Mouse (Mus musculus) telencephalon, adult 2 months (tissue): ENCODE data around the gene Snx20.
"Not testable (repeated sequence)": the region's sequence is repeated elsewhere in the genome, so short reads cannot be mapped to it uniquely, and the experiment has no call there.

Source experiments
- DNase-seq: peaks from one replicate; pipeline ENCODE4 v3.0.0-alpha.2; 2011; ENCODE audit warnings: low read depth, low spot score

Snx20 gene

DNA sequence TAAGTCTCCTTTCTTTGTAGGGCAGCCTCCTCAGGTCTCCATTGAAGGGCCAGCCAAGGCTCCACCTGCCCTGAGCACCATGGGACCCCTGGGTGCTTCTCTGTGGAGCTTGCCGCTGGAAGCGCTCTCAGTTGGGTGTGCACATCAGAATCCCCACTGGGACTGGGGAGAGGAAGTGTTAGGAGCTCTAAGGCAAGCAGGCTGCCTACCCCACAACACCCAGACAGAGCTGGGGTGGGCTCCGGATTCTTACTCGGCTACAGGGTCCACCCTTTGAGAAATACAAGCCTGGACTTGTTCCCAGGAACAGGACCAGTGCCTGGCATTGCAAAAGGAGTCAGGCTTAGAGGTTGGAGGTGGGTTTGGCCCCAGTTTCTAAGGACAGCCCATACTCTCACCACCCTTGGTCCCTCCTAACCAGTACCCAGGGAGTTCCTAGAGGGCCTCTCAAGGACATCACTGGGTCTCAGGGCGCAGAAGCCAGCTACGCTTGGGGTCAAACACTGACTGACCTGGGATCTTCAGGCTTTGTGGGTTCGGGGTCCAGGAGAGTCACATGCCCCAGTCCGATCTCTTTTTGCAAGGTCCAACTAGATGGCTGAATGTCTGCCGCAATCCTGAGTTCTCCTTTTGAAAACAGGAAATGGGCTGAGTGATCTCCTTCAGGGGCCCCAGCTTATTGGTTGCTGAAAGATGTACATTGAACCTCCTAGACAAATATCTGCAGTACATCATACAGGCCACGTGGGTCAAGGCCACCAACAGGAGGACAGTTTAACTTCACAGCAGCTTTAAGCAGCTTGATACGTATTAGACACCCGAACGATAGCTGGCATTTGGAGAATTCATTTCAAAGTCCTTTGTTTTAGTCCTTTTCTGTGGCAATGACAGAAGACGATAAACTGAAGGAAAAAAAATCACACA lies at the start of gene Snx20:
TSS of gene Snx20 (minus strand) at position 655 of the 924 bp plus-strand sequence.
- DNase-seq, result no peak

DNA sequence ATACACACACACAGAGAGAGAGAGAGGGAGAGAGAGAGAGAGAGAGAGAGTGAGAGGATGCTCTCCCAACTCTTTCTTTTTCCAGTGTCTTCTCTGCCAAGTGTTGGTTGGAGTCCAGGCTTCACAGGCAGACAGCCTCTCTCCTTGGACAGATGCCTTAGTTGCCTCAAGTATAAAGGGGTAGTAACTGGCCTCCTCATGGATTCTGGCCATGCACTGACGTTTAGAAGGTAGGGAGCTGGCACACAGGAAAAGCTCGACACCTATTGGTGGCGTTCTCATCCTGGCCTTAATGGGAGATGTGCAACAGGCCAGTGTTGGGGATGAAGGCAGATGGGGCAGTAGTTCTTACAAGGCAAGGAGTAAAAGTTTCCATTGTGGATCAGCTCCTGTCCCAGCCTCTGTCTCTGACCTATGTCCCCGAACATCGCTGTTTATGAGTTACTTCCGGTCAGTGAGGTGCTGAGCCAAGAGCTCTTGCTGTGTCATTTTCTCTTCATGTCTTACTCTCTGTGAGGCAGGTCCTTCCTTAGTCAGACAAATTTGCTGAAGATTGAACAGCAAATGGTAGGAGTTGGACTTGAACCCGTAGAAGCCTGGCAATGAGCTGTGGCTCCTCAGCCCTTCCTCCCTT lies 47.8 kb upstream of the Snx20 start:
- DNase-seq, result no peak

DNA sequence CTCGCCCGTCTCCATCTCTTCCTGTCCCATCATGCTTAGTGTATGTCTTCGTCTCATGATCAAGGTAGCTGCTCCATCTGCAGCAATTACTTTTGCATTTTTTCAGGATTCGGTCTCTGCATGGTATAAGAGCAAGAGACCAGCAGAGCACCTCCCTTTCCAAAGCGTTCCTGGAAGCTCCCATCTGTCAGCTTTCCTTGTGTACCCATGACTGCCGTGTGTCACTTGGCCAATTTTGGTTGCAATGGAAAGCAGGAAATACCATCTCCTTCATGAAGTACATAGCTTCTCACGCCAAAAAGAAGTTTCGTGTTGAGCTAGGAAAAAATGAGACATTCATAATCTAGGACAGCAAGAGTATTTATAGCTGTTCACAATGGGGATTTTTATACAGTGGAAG lies 45.1 kb upstream of the Snx20 start:
- peak; percentile 40 for DNase-seq

DNA sequence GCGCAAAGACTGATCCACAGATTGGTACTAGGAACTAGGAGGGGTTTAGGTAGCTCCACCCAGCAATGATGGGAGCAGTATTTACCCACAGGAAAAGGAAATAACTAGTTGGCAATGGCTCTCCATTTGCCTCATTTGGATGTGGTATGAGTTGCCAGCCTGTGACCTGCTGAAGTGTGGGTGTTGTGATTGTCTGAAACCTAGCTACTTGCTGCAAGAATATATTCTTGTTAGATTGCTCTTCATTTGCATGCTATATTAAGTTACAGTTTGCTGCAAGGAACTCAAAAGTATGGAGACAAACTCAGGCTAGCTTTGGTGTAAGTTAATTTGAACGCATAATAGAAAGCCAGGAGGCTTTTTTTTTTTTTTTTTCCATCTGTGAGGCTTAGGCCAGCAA lies 44.6 kb upstream of the Snx20 start:
- peak; percentile 50 for DNase-seq

DNA sequence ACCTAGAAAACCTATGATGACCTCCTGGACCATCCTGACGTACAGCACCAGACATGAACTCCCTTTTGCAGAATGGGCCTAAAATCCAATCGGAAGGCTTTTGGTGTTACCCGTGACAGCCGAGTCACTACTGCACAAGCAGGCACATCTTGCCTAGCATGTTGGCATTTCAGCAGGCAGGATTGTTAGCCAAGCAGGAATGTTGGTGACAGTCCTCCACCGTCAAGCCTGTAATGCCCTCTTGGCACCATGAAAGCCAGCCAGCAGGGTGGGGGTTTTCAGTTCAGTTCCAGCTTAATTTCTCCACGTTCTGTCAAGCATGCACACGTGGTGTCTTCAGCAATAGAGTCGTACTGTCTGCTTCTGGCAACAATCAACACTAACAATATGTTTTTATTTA lies 41.1 kb upstream of the Snx20 start:
- no peak for DNase-seq

DNA sequence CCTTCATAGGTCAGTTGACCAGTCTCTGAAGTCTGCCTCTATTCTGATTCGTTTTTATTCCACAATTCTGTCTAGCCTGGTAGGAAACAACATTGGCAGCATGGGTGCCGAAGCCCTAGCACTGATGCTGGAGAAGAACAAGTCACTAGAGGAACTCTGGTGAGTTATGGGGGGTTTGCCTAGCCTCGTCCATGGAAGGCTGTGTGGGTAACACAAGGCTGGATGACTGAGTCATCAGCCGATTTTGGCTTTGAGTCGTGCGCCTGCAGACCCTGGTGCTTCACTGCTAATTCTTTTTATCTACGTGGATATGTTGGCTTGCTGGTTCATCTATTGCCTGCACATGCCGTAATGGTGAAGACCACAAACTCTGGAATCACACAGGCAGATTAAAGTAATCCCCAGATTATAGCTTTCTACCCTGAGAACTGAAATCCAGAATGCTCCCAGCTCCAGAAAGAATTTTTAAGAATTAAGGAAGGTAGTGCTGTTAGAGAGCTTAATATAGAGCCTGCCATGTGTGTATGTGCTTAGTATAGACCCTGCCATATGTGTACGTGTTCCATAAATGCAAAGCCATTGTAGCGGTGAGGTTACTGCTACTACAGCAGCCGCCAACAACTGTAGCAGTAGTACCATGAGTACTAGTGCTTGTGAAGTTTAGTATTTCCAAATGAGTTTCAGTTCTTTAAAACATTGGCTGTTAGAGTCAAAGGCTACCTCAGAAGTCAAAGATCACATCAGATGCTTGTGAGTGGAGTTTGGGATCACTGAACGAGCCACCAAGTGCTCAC lies 39.6 kb upstream of the Snx20 start:
- no peak for DNase-seq

DNA sequence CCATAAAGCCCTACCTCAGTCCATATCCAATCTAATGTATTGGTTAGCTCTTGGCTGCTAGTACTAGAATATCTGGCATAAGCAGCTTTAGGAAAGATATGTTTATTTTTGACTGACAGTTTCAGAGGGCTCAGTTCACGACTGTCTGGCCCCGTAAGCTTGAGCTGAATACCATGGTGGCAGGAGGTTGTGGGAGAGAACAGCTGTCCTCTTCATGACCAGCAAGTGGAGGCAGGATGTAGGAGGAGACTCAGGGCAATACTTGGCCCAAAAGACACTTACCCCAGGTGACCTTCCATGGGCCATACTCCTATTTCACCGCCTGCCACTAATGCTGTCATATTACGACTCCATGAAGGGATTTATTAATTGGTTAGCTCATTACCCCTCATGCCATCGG lies 37.9 kb upstream of the Snx20 start:
- DNase-seq, result no peak

DNA sequence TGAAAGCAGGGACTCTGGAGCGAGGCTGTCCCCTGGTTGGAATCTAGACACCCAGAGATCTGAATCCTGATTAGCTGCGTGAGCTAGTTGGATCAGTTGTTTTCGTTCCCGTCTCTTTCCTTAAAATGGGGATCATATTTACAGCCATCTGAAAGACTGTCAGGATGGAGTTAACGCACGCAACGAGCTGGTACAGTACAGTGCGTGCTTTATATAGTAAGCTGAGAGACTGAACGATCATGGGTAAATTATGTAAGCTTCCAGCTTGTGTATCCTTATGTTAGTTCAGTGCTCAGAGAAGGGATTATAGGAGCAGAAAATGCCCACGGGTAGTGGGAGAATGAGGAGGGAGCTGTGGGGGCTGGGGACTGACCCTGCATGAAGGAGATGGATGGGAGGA lies 35.6 kb upstream of the Snx20 start:
- no peak for DNase-seq

DNA sequence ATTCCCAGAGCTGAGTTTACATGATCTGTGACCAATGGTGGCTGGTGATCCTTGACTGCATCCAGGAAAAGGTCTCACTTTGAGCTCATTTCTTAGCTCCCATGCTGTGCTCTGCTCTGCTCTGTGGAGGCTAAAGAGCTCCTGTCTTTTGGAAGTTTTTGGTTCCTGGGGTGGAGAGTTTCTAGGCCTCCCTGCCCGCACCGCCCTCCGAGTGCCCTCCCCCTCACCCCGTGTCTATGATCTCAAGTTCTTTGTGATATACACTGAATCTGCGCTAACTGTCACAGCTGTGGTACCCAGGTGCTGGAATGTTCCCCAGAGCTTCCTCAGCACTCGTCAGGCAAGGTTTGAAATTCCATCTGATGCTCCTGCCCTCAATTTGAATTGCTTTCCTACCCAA lies 34.9 kb upstream of the Snx20 start:
- no peak for DNase-seq

DNA sequence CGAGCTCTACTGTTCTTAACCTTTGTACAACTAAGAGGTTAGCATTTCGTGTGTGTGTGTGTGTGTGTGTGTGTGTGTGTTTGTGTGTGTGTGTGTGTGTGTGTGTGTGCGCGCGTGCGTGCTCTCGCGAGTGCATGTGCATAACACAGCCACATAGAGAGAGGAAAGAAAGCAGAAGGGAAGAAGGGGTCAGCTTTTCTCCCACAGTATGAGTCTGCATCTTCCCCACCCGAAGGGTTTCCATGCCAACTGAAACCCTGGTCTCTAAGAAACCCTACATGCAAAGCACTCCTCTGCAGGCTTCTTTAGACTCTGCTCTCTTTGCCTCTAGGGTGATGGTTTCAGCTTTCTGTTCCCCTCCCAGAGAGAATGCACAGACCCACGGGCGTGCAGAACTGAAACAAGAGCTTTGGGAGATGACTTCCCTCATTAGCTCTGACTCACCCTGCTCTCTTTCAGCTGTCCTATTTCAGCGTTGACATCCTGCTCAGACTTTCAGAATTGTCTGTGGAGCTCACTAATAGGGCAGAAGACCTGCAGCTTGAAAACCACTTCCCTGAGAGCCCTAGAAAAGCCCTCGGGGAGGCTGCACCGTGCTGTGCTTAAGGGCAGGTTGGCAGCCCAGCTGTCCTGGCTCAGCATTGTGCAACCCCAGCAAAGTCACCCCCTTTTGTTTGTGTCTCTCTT lies 32.6 kb upstream of the Snx20 start:
- DNase-seq, result peak; percentile 83

DNA sequence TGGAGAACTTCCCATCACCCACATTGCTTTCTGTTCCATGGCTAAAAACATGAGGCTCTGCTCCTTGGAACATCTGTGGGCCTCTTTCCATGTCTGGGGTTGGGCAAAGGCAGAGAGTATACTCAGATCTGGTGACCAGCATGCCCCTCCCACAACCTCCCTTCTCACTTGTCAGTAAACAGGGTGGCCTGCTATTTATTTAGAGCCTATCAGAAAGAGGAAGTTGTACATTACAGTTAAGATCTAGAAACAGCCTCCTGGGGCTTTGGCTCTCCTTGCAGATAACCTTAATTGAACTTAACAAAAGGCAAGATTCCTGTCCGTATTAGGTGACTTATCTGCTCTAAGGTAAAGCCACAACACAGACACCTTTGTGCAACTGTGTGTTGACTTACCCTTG lies 30.5 kb upstream of the Snx20 start:
- no peak for DNase-seq

DNA sequence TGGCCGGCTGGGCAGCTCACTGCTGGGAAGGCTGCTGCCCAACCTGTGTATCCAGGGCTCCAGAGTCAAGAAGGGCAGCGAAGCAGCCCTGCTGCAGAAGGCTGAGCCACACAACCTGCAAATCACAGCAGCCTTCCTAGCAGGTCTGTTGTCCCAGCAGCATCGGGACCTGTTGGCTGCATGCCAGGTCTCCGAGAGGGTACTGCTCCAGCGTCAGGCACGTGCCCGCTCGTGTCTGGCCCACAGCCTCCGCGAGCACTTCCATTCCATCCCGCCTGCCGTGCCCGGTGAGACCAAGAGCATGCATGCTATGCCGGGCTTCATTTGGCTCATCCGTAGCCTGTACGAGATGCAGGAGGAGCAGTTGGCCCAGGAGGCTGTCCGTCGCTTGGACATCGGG lies 29.0 kb upstream of the Snx20 start:
- no peak for DNase-seq

DNA sequence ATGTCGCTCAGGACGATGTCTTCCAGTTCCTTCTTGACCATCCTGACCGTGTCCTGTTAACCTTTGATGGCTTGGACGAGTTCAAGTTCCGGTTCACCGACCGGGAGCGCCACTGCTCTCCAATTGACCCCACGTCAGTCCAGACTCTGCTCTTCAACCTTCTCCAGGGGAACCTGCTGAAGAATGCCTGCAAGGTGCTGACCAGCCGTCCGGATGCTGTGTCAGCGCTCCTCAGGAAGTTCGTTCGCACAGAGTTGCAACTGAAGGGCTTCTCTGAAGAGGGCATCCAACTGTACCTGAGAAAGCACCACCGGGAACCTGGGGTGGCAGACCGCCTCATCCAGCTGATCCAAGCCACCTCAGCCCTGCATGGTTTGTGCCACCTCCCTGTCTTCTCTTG lies 28.2 kb upstream of the Snx20 start:
- no peak for DNase-seq

DNA sequence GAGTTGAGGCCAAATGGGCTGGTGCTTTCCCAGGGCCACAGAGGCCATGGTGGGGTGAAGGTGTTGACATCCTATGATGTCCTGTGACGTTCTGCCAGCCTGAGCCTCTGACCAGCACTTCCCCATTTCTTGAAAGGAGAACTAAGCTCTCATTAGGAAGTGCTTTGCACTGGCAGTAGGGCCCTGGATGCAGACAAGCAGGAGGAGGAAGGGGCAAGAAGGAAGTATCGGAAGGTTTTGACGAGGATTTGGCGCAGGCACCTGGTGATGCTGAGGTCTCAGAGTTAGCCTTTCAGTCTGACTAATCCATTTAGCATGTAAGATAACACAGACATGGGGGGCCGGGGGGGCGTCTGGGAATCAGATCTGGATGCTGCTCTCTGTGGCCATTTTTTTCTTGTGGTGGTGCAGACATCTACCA lies 26.5 kb upstream of the Snx20 start:
- no peak for DNase-seq

DNA sequence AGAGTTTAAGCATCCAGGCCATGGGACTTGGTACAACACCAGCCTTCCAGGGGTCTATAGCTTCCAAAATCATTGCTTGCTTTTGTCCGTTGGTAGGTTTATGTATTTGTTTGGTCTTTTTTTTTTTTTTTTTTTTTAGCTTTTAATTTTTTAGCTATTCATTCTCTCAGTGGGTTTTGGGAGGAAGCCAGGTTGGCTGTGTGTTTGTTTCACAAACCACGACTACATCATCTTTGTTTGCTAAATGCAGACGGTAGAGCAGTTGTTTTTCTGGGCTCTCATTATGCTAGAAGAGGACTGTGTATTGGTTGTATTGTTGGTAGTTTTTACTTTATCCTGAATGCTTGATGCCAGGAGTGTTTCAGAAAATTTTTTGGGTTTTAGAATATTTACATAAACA lies 23.9 kb upstream of the Snx20 start:
- no peak for DNase-seq

DNA sequence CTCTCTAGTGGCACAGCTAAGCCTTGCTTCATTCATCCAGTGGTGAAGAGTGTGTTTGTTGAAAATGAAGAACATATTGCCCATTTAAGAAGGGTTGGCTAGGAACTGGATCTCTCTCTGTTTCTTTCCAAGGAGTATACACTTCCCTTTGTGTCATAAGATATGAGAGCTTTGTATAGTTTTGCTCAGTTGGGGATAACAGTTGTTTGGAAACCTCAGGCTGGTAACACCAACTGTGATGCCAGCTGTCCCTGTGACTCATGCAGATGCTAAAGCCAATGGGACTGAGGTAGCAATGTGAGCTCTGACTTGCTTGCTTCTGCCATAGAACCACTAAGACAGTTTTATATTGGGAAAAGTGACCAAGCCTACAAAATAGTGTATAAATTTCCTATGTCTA lies 19.4 kb upstream of the Snx20 start:
- peak; percentile 51 for DNase-seq

DNA sequence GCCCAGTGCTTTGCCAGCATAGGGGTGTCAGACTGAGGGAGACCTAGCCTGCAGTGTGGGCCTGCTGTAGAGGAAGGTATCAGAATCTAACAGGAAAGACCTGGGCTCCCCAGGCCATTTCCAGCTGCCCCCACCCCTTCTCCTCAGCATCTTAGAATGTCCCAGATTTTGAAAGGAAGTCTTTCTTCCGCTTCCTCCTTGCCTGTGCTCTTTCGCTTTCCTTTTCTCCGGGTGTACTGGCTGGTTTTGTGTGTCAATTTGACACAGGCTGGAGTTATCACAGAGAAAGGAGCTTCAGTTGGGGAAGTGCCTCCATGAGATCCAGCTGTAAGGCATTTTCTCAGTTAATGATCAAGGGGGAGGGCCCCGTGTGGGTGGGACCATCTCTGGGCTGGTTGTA lies 15.2 kb upstream of the Snx20 start:
- not testable (repeated sequence) for DNase-seq

DNA sequence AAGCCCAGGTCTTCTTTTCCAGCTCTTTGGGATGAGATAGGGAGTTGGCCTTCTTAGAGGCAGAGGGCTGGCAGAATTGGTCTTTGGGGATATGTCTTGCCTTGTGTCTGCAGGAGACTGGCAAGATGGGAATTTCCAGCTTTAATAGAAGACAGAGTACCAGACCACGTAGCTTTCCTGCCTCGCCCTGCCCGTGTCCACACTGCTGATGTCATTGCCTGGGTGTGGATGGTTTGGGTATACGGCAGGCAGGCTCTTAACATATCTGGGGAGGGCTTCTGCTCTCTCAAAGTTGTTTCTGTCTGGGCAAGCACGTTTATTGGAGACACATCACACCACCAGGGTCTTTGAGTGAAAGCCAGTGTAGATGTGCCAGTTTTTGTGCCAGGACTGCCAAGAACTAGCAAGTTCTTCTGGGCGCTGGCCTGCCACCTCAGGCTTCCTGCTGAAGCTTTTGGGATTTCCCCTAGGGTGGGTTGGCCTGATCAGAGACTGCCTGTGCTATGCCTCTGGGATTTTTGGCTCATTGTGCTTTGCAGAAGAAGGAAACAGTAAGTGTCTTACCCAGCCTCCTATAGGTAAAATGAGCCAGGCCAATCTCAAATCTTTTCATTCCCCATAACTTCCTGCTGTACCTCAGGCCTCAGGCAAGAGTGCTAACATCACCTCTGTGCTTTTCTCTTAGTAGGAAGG lies 14.2 kb upstream of the Snx20 start:
- DNase-seq, result no peak

DNA sequence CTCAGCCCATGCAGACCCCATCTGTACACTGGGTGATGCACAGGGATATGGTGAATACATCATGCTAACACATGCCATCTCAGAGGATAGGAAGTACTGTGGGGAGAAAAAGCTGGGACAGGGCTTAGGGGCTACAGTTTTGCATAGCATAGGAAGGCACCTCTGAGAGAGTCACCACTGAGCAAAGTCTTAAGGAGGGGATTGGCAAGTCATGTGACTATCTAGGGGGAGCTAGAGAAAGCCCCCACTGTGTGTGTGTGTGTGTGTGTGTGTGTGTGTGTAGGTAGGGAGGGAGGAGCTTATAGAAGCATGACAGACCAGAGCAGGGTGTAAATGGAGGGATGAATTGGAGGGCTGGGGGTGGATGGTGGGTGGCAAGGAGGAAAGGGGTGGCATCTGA lies 12.4 kb upstream of the Snx20 start:
- DNase-seq, result no peak

DNA sequence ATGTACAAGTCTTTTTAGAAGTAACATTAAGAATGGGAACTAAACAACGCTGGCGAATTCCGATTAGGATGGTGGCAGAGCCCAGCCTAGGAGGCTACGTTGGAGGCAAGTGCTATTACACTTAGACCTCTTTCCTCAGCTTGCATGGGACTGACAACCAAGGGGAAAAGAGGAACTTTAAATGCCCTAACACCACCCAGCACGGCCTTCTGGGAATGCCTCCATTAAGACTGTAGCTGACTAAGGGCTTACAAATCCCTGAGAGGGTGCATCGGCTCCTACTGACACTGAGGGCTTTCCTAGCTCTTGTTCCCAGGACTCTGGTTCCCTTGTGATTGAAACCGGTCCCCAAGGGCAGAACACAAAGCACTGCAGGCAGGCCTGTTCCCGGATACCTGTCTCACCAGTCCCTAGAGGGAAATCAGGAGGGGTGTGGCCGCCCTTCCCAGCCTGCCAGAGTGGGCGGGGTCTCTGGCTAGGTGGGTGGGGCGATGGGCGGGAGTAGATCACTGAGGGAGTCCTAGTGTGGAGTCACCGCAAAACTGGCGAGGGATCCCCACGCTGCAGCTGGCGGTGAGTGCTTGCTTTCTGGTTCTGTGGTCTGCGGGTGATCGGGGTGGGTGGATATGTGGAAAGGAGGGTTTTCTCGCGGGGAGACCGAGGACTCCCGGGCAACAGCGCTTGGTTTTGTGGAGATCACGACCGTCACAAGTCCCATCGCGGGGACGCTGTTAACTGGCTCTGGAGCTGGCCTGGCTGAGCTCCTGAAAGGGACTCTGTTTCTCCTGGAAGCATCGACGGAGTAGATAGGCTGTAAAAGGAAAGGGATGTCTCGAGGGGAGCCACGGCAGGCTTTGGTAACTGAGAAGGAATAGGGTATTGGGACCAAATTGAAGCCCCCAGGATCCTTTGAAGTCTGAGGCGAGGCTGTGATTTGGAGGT lies 11.2 kb upstream of the Snx20 start, which contains the start of gene Nod2:
TSS of gene Nod2 (plus strand) at position 479 of the 942 bp plus-strand sequence.
- DNase-seq, result no peak
